Mouse (Mus musculus): ENCODE data around the gene Edn3. TPM values are rescaled to one million over a fixed set of nuclear protein-coding genes. Genes with fewer than 3 reads are reported as not detected.

Gene Edn3
- total and polyA plus RNA-seq, 2 experiments from 2014 or later: 3.5 to 7.5 TPM

DNA sequence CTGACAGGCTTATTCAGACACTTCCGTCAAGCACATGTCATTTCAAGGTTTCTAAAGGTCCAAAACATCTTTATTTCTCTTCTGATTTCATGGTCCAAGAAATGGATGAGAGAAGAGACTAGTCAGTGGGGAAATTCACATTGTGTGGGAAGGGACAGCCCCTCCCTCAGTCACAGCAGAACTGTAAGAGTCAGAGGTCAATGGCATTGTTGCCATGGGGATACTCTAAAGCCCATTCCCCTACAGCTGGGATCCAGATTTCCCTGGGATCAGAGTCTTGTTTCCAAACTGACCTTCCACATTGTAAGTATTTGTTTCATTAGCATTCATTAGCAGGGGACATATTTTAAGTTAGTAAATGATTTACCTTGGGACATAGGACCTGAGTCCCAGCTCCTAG, 32.8 kb downstream of the Edn3 start:
- Histone ChIP-seq H3K9ac (replicated peaks; ENCODE audit: low read length) (no peak overlapping the region), H3K4me2 (ENCODE audit: low read depth, low read length) (no peak overlapping the region), H3K4me1 (ENCODE audit: insufficient read depth, low read length) (no peaks in the 10 kb centered on the region), H3K4me3 (ENCODE audit: low read length) (no peak overlapping the region), H3K9me3 (ENCODE audit: low read length) (no peaks in the 10 kb centered on the region), H3K27me3 (ENCODE audit: insufficient read depth, low read length) (no peaks in the 10 kb centered on the region), H3K27ac (no peak overlapping the region), H3K36me3 (ENCODE audit: insufficient read depth, low read length) (no peaks in the 10 kb centered on the region)
- TF ChIP-seq CTCF (IDR thresholded peaks at IDR 0.05; ENCODE audit: low read depth): no peak
- DNase-seq (ENCODE audit: low spot score) (no peak), ATAC-seq (no peak)
- 63% methylated on average over 1 of the region's 1 CpGs for WGBS

DNA sequence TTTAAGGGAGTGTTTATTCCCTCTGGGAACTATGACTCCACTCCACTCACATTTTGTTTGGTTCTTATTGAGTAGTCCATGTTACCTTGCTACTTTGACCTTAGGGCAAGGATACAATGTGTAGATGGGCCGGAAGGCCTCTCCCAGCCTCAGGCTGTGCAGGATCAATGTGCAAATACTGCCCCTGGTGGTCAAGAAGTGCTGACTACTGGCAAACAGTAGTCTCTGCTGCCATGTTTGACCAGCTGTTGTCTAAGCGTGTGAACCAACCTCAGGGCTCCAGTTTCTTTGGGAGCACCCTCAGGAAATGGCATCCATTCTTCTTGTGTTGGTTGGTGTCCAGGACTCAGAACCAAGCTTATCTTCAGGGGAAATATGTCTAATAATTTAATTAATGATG, 36.6 kb downstream of the Edn3 start:
- H3K4me1 ChIP-seq (ENCODE audit: insufficient read depth, low read length): no peaks in the 10 kb centered on the region
- ATAC-seq (no peak), DNase-seq (ENCODE audit: low spot score) (no peak)
- no peak overlapping the region for H3K4me3 ChIP-seq (ENCODE audit: low read length)
- no peaks in the 10 kb centered on the region for H3K36me3 ChIP-seq (ENCODE audit: insufficient read depth, low read length)
- H3K27me3 ChIP-seq (ENCODE audit: insufficient read depth, low read length): no peaks in the 10 kb centered on the region
- 82% methylated on average over 2 of the region's 2 CpGs for WGBS
- peak; percentile 32; the same call in 1 of the 2 replicates for TF ChIP-seq CTCF (IDR thresholded peaks at IDR 0.05; ENCODE audit: low read depth)
- no peak overlapping the region for H3K27ac ChIP-seq
- H3K9ac ChIP-seq (replicated peaks; ENCODE audit: low read length): no peak overlapping the region
- H3K9me3 ChIP-seq (ENCODE audit: low read length): no peaks in the 10 kb centered on the region
- no peak overlapping the region for H3K4me2 ChIP-seq (ENCODE audit: low read depth, low read length)

DNA sequence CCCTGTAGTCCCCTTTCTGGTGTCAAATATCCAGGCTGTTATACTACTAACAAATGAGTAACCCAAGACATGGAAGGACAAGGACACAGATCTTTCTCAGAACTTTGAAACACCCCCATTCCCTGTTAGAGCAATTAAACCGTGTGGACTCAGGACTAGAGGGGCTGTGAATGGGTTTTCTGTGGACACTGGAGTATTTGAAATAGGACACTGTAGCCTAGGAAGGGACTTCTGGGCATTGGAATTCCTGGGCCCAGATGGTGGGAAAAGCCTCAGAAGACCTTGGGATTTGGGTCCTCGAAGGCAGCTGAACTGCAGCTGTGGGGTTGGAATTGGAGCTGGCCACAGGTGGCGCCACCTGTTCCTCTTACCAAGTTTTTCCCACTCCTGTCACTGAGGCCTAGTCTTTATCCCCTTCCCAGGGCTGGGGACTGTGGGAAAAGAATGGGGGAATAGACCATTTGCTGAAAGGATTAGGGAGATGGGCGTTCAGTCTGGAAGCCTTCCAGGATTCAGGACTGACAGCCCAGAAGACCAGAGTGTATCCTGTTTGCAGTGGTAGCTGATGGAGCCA, 37.2 kb downstream of the Edn3 start:
- Histone ChIP-seq H3K4me1 (ENCODE audit: insufficient read depth, low read length) (no peaks in the 10 kb centered on the region), H3K27ac (no peak overlapping the region), H3K36me3 (ENCODE audit: insufficient read depth, low read length) (no peaks in the 10 kb centered on the region), H3K27me3 (ENCODE audit: insufficient read depth, low read length) (no peaks in the 10 kb centered on the region), H3K4me3 (ENCODE audit: low read length) (no peak overlapping the region), H3K9me3 (ENCODE audit: low read length) (no peaks in the 10 kb centered on the region), H3K4me2 (ENCODE audit: low read depth, low read length) (no peak overlapping the region), H3K9ac (replicated peaks; ENCODE audit: low read length) (no peak overlapping the region)
- 67% methylated on average over 4 of the region's 4 CpGs for WGBS
- no peak for ATAC-seq
- DNase-seq (ENCODE audit: low spot score): peak; percentile 6
- no peak for TF ChIP-seq CTCF (IDR thresholded peaks at IDR 0.05; ENCODE audit: low read depth)

DNA sequence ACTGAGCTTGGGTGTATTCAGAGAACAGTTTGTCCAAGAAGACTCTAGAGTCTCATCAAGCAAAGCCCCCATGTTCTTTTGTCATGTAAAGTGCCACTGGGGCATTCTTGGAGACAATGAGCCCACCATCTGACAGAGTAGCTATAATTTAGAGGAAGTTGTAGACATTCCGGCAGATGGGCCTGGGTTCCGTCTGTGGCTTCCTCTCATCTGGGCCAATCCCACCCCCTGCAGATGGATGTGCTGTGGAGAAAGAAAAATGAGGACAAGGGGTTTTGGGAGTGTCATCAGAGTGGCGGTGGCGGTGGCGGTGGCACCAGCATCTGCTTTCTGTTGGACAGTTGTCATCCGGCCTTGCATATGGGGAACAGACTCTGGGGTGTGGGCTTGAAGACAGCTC, 42.0 kb downstream of the Edn3 start:
- H3K4me3 ChIP-seq (ENCODE audit: low read length): no peak overlapping the region
- no peak for ATAC-seq
- no peaks in the 10 kb centered on the region for H3K36me3 ChIP-seq (ENCODE audit: insufficient read depth, low read length)
- no peak for TF ChIP-seq CTCF (IDR thresholded peaks at IDR 0.05; ENCODE audit: low read depth)
- H3K27me3 ChIP-seq (ENCODE audit: insufficient read depth, low read length): no peaks in the 10 kb centered on the region
- H3K4me2 ChIP-seq (ENCODE audit: low read depth, low read length): no peak overlapping the region
- no peak overlapping the region for H3K27ac ChIP-seq
- no peak for DNase-seq (ENCODE audit: low spot score)
- H3K4me1 ChIP-seq (ENCODE audit: insufficient read depth, low read length): no peaks in the 10 kb centered on the region
- 83% methylated on average over 6 of the region's 6 CpGs for WGBS
- no peak overlapping the region for H3K9ac ChIP-seq (replicated peaks; ENCODE audit: low read length)
- H3K9me3 ChIP-seq (ENCODE audit: low read length): no peaks in the 10 kb centered on the region

DNA sequence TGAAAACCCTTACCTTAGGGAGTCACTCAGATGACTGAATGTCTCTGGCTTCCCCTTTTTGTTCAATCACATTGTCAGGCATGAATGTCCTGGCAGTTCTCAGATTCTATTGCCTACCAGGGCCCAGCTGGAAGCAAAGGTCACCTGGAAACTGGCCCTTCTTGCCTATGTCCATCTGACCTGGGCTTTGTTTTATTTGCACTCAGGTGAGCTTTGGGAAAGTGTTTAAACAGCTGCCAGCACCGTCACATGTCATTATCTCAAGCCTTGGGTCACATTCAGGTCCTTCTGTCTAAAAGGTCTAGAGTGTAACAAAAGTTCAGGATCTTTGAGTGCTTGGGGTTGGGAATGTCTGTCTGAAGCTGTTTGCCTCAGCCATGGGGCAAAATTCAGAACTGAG, 43.2 kb downstream of the Edn3 start:
- Histone ChIP-seq H3K36me3 (ENCODE audit: insufficient read depth, low read length) (no peaks in the 10 kb centered on the region), H3K9ac (replicated peaks; ENCODE audit: low read length) (no peak overlapping the region), H3K9me3 (ENCODE audit: low read length) (no peaks in the 10 kb centered on the region), H3K4me3 (ENCODE audit: low read length) (no peak overlapping the region), H3K27me3 (ENCODE audit: insufficient read depth, low read length) (no peaks in the 10 kb centered on the region), H3K27ac (no peak overlapping the region), H3K4me2 (ENCODE audit: low read depth, low read length) (no peak overlapping the region), H3K4me1 (ENCODE audit: insufficient read depth, low read length) (no peaks in the 10 kb centered on the region)
- 94% methylated on average over 1 of the region's 1 CpGs for WGBS
- TF ChIP-seq CTCF (IDR thresholded peaks at IDR 0.05; ENCODE audit: low read depth): no peak
- DNase-seq (ENCODE audit: low spot score): no peak
- no peak for ATAC-seq

DNA sequence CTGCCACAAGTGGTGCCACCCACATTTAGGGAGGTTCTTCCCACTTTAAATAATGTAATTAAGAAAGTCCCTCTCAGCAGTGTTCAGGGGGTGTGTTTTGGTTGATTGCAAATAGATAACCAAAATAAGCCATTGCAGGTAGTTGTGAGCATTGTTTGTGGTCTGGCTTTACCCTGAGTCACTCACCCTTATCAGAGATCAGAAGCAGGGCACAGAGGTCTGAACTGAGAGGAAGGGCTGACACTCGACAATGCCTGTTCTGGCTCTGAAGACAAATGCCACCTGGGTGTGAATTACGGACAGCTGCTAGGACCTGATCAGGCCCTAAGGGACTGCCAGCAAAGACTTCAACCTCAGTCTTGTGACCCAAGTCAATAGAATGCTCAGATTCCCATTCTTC, 47.5 kb downstream of the Edn3 start:
- Histone ChIP-seq H3K4me3 (ENCODE audit: low read length) (no peak overlapping the region), H3K4me2 (ENCODE audit: low read depth, low read length) (no peak overlapping the region), H3K9ac (replicated peaks; ENCODE audit: low read length) (no peak overlapping the region), H3K9me3 (ENCODE audit: low read length) (no peaks in the 10 kb centered on the region), H3K27me3 (ENCODE audit: insufficient read depth, low read length) (no peaks in the 10 kb centered on the region), H3K4me1 (ENCODE audit: insufficient read depth, low read length) (no peaks in the 10 kb centered on the region), H3K27ac (no peak overlapping the region), H3K36me3 (ENCODE audit: insufficient read depth, low read length) (no peaks in the 10 kb centered on the region)
- DNase-seq (ENCODE audit: low spot score): no peak
- 67% methylated on average over 2 of the region's 2 CpGs for WGBS
- no peak for TF ChIP-seq CTCF (IDR thresholded peaks at IDR 0.05; ENCODE audit: low read depth)
- no peak for ATAC-seq

DNA sequence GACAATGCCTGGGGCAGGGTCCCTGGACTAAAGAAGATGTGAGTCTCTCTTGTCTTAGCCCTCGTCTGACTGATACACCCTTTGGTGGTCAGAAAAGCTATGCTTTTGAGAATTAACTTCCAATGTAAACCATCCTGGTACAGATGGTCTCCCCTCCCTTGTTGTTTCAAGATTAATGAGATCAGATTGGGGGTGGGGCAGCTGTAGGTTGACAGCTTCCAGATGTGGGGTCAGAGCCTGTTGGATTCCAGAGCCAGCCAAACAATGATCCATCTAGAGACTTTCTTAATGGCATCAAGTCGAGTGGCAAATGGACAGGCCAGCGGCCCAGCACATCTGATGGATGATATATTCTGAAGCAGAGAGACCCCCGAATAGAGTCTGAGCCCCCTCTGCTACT, 48.9 kb downstream of the Edn3 start:
- Histone ChIP-seq H3K4me3 (ENCODE audit: low read length) (no peak overlapping the region), H3K4me1 (ENCODE audit: insufficient read depth, low read length) (no peaks in the 10 kb centered on the region), H3K36me3 (ENCODE audit: insufficient read depth, low read length) (no peaks in the 10 kb centered on the region), H3K9me3 (ENCODE audit: low read length) (no peaks in the 10 kb centered on the region), H3K4me2 (ENCODE audit: low read depth, low read length) (no peak overlapping the region), H3K9ac (replicated peaks; ENCODE audit: low read length) (no peak overlapping the region), H3K27ac (no peak overlapping the region), H3K27me3 (ENCODE audit: insufficient read depth, low read length) (no peaks in the 10 kb centered on the region)
- ATAC-seq: no peak
- no peak for TF ChIP-seq CTCF (IDR thresholded peaks at IDR 0.05; ENCODE audit: low read depth)
- 75% methylated on average over 4 of the region's 4 CpGs for WGBS
- DNase-seq (ENCODE audit: low spot score): no peak

Data from hindbrain, postnatal 0 days (tissue).